Mouse (Mus musculus) hindbrain, embryonic 13.5 days (tissue): Measurements from ENCODE around the gene Slc38a8. TPM values are rescaled to one million over a fixed set of nuclear protein-coding genes. Genes with fewer than 3 reads are reported as not detected.

Source experiments
- ATAC-seq: fragments of 200-750 bp; cut with Nextera tagmentation; 2 replicates; pipeline ENCODE4 v1.8.0; 2017; ENCODE audit warnings: moderate TSS enrichment; ENCODE audit not compliant: low FRiP score
- H3K27ac ChIP-seq: fragments of 300-500 bp; sonication (generic); 2 replicates; pipeline ENCODE4 v1.5.1; 2015; ENCODE audit warnings: inconsistent platforms, mild to moderate bottlenecking, moderate library complexity
- H3K27me3 ChIP-seq: fragments of 300-500 bp; sonication (generic); 2 replicates; pipeline ENCODE4 v1.6.1; 2015; ENCODE audit warnings: mild to moderate bottlenecking, inconsistent platforms
- H3K36me3 ChIP-seq: fragments of 300-500 bp; sonication (generic); 2 replicates; pipeline ENCODE4 v1.6.1; 2015; ENCODE audit warnings: mild to moderate bottlenecking, inconsistent platforms
- H3K4me1 ChIP-seq: fragments of 300-500 bp; sonication (generic); replicated peaks from 2 replicates; pipeline ENCODE4 v1.6.1; 2015; ENCODE audit warnings: inconsistent platforms
- H3K4me2 ChIP-seq: fragments of 300-500 bp; sonication (generic); 2 replicates; pipeline ENCODE4 v1.6.1; 2015; ENCODE audit warnings: inconsistent platforms, mild to moderate bottlenecking, moderate library complexity
- H3K4me3 ChIP-seq: fragments of 300-500 bp; sonication (generic); 2 replicates; pipeline ENCODE4 v1.5.1; 2015; ENCODE audit warnings: mild to moderate bottlenecking, inconsistent platforms
- H3K9ac ChIP-seq: fragments of 300-500 bp; sonication (generic); 2 replicates; pipeline ENCODE4 v1.6.1; 2015; ENCODE audit warnings: mild to moderate bottlenecking, inconsistent platforms
- H3K9me3 ChIP-seq: fragments of 300-500 bp; sonication (generic); 2 replicates; pipeline ENCODE4 v1.6.1; 2016; ENCODE audit warnings: inconsistent platforms
- WGBS: fragments of 180-500 bp; shearing (Covaris S2); methylation state at CpG from one replicate; pipeline ENCODE4 v1.1.7; 2015; 5-methylcytosine and 5-hydroxymethylcytosine counted together
- polyA plus RNA-seq: library from polyadenylated mRNA; unstranded; fragments of >200 nt; fragmentation: Nextera tagmentation; extraction: Ambion mirVana; gene quantifications from 2 replicates; pipeline ENCODE4 v1.2.1, GENCODE M21; 2015

Slc38a8 gene
- polyA plus RNA-seq, 1 experiment from 2014 or later = not detected

GRCm38 (mm10) chr8:119446990-119447780 is 54.3 kb downstream of the Slc38a8 start:
- Histone ChIP-seq H3K27ac (peak overlapping the region; percentile 55; the same call in 1 of the 2 replicates), H3K27me3 (peaks cover 42% of the 10 kb centered on the region), H3K9me3 (no peaks in the 10 kb centered on the region), H3K4me1 (peaks cover 31% of the 10 kb centered on the region), H3K9ac (peak overlapping the region; percentile 82), H3K4me2 (peak overlapping the region; percentile 77), H3K36me3 (no peaks in the 10 kb centered on the region), H3K4me3 (peak overlapping the region; percentile 69)
- ATAC-seq = peak; percentile 38
- WGBS = under 1% methylated on average over 59 of the region's 80 CpGs

- Histone ChIP-seq H3K4me3 (peak within 1 kb of the TSS; percentile 69), H3K9me3 (no peaks in the 10 kb centered on the region), H3K27me3 (peaks cover 50% of the 10 kb centered on the region), H3K4me1 (peaks cover 31% of the 10 kb centered on the region), H3K9ac (peak within 1 kb of the TSS; percentile 82), H3K4me2 (peak within 1 kb of the TSS; percentile 77), H3K27ac (peak within 1 kb of the TSS; percentile 55; the same call in 1 of the 2 replicates), H3K36me3 (no peaks in the 10 kb centered on the region)
- peak; percentile 53 for ATAC-seq
- 4% methylated on average over 33 of the region's 52 CpGs for WGBS
These were observed 55.1 kb downstream of the Slc38a8 start, which contains the start of gene Necab2 for GRCm38 (mm10) chr8:119446211-119446989. TSS of gene Necab2 (plus strand) at chr8:119446719.

GRCm38 (mm10) chr8:119442970-119443369 is 58.5 kb downstream of the Slc38a8 start:
- H3K4me3 ChIP-seq = no peak overlapping the region
- ATAC-seq = no peak
- WGBS = 92% methylated on average over 8 of the region's 8 CpGs
- H3K27ac ChIP-seq = no peak overlapping the region
- H3K4me1 ChIP-seq = peaks cover 36% of the 10 kb centered on the region
- H3K9ac ChIP-seq = no peak overlapping the region
- H3K36me3 ChIP-seq = no peaks in the 10 kb centered on the region
- peaks cover 32% of the 10 kb centered on the region for H3K27me3 ChIP-seq
- no peak overlapping the region for H3K4me2 ChIP-seq
- no peaks in the 10 kb centered on the region for H3K9me3 ChIP-seq

GRCm38 (mm10) chr8:119442013-119442412 is 59.5 kb downstream of the Slc38a8 start:
- H3K4me3 ChIP-seq = no peak overlapping the region
- ATAC-seq = no peak
- H3K9ac ChIP-seq = no peak overlapping the region
- peaks cover 32% of the 10 kb centered on the region for H3K4me1 ChIP-seq
- no peaks in the 10 kb centered on the region for H3K9me3 ChIP-seq
- no peak overlapping the region for H3K27ac ChIP-seq
- H3K27me3 ChIP-seq = peaks cover 26% of the 10 kb centered on the region
- 75% methylated on average over 5 of the region's 5 CpGs for WGBS
- H3K36me3 ChIP-seq = no peaks in the 10 kb centered on the region
- no peak overlapping the region for H3K4me2 ChIP-seq

- H3K9me3 ChIP-seq = no peaks in the 10 kb centered on the region
- H3K4me2 ChIP-seq = no peak overlapping the region
- H3K4me3 ChIP-seq = no peak overlapping the region
- no peak for ATAC-seq
- peaks cover 31% of the 10 kb centered on the region for H3K4me1 ChIP-seq
- no peak overlapping the region for H3K27ac ChIP-seq
- H3K27me3 ChIP-seq = peaks cover 26% of the 10 kb centered on the region
- 79% methylated on average over 1 of the region's 1 CpGs for WGBS
- H3K36me3 ChIP-seq = no peaks in the 10 kb centered on the region
- H3K9ac ChIP-seq = no peak overlapping the region
These were observed 60.6 kb downstream of the Slc38a8 start for GRCm38 (mm10) chr8:119440952-119441270.

- peak overlapping the region; percentile 9; the same call in 1 of the 2 replicates for H3K9ac ChIP-seq
- peaks cover 31% of the 10 kb centered on the region for H3K4me1 ChIP-seq
- ATAC-seq = no peak
- no peaks in the 10 kb centered on the region for H3K36me3 ChIP-seq
- WGBS = 11% methylated on average over 16 of the region's 16 CpGs
- H3K4me3 ChIP-seq = no peak overlapping the region
- H3K27me3 ChIP-seq = peaks cover 26% of the 10 kb centered on the region
- peak overlapping the region; percentile 48; the same call in 1 of the 2 replicates for H3K27ac ChIP-seq
- H3K4me2 ChIP-seq = peak overlapping the region; percentile 10; the same call in 1 of the 2 replicates
- no peaks in the 10 kb centered on the region for H3K9me3 ChIP-seq
These were observed 61.1 kb downstream of the Slc38a8 start for GRCm38 (mm10) chr8:119440250-119440951.

GRCm38 (mm10) chr8:119439893-119440249 is 61.6 kb downstream of the Slc38a8 start:
- no peak overlapping the region for H3K4me3 ChIP-seq
- H3K4me2 ChIP-seq = no peak overlapping the region
- peaks cover 31% of the 10 kb centered on the region for H3K4me1 ChIP-seq
- 43% methylated on average over 7 of the region's 7 CpGs for WGBS
- H3K27ac ChIP-seq = peak overlapping the region; percentile 48; the same call in 1 of the 2 replicates
- peaks cover 22% of the 10 kb centered on the region for H3K27me3 ChIP-seq
- peak overlapping the region; percentile 9; the same call in 1 of the 2 replicates for H3K9ac ChIP-seq
- no peaks in the 10 kb centered on the region for H3K36me3 ChIP-seq
- no peaks in the 10 kb centered on the region for H3K9me3 ChIP-seq
- ATAC-seq = peak; percentile 38

GRCm38 (mm10) chr8:119439424-119439823 is 62.1 kb downstream of the Slc38a8 start:
- Histone ChIP-seq H3K4me3 (no peak overlapping the region), H3K9ac (no peak overlapping the region), H3K27ac (no peak overlapping the region), H3K4me1 (peaks cover 31% of the 10 kb centered on the region), H3K27me3 (peaks cover 18% of the 10 kb centered on the region; the same call in 1 of the 2 replicates), H3K36me3 (no peaks in the 10 kb centered on the region), H3K4me2 (no peak overlapping the region), H3K9me3 (no peaks in the 10 kb centered on the region)
- ATAC-seq = no peak
- 94% methylated on average over 2 of the region's 2 CpGs for WGBS

- no peaks in the 10 kb centered on the region for H3K9me3 ChIP-seq
- WGBS = 84% methylated on average over 6 of the region's 6 CpGs
- no peaks in the 10 kb centered on the region for H3K36me3 ChIP-seq
- no peak overlapping the region for H3K9ac ChIP-seq
- H3K4me1 ChIP-seq = peaks cover 31% of the 10 kb centered on the region
- peaks cover 18% of the 10 kb centered on the region; the same call in 1 of the 2 replicates for H3K27me3 ChIP-seq
- no peak overlapping the region for H3K27ac ChIP-seq
- H3K4me3 ChIP-seq = no peak overlapping the region
- ATAC-seq = no peak
- no peak overlapping the region for H3K4me2 ChIP-seq
These were observed 62.6 kb downstream of the Slc38a8 start for GRCm38 (mm10) chr8:119438876-119439275.

GRCm38 (mm10) chr8:119437506-119437905 is 64.0 kb downstream of the Slc38a8 start:
- Histone ChIP-seq H3K27ac (no peak overlapping the region), H3K4me2 (no peak overlapping the region), H3K9ac (no peak overlapping the region), H3K9me3 (no peaks in the 10 kb centered on the region), H3K4me3 (no peak overlapping the region), H3K27me3 (peaks cover 12% of the 10 kb centered on the region; the same call in 1 of the 2 replicates), H3K4me1 (peaks cover 31% of the 10 kb centered on the region), H3K36me3 (no peaks in the 10 kb centered on the region)
- ATAC-seq = no peak
- 75% methylated on average over 11 of the region's 11 CpGs for WGBS

- Histone ChIP-seq H3K4me2 (no peak overlapping the region), H3K36me3 (no peaks in the 10 kb centered on the region), H3K27me3 (peaks cover 6% of the 10 kb centered on the region; the same call in 1 of the 2 replicates), H3K4me1 (peaks cover 31% of the 10 kb centered on the region), H3K4me3 (no peak overlapping the region), H3K9ac (no peak overlapping the region), H3K9me3 (no peaks in the 10 kb centered on the region), H3K27ac (no peak overlapping the region)
- no peak for ATAC-seq
- 18% methylated on average over 9 of the region's 9 CpGs for WGBS
These were observed 64.6 kb downstream of the Slc38a8 start for GRCm38 (mm10) chr8:119436933-119437332.

- Histone ChIP-seq H3K27me3 (0 out of 2 replicates have a peak, but pooled peaks cover 1% of the 10 kb centered on the region), H3K9me3 (no peaks in the 10 kb centered on the region), H3K27ac (no peak overlapping the region), H3K36me3 (no peaks in the 10 kb centered on the region), H3K9ac (no peak overlapping the region), H3K4me1 (peaks cover 31% of the 10 kb centered on the region), H3K4me2 (no peak overlapping the region), H3K4me3 (no peak overlapping the region)
- no peak for ATAC-seq
- WGBS = 88% methylated on average over 10 of the region's 10 CpGs
These were observed 65.2 kb downstream of the Slc38a8 start for GRCm38 (mm10) chr8:119436331-119436730.
